Mouse (Mus musculus) heart, postnatal 0 days (tissue): ENCODE data around the gene Srebf1.
A peak's percentile ranks its signal among the peaks of the same experiment; 100 is the strongest.

Experiments
- CTCF ChIP-seq: IDR thresholded peaks from 2 replicates; pipeline ENCODE4 v1.5.1; 2016; ENCODE audit warnings: antibody characterized with exemption, control low read depth, low read depth
- EP300 ChIP-seq: IDR thresholded peaks from 2 replicates; pipeline ENCODE4 v1.6.1; 2016; ENCODE audit warnings: antibody characterized with exemption, low read depth

DNA sequence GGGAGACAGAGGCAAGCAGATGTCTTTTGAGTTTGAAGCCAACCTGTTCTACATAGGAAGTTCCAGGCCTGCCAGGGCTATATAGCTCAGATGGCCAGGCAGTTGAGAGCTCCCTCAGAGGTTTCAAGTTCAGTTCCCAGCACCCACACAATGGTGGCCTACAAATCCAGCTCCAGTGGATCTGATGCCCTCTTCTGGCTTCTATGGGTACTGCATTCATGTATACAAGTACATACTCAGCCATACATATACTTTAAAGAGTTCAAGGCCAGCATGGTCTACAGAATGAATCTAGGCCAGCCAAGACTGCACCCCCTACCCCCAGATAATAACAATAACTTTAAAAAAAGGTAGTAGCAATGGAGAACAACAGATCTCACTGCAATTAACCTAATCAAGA, 27.3 kb downstream of the Srebf1 start:
- TF ChIP-seq EP300 = no peak
- TF ChIP-seq CTCF = peak; percentile 27
